Mouse (Mus musculus): ENCODE results near the gene Ccdc8.

Ccdc8 gene

DNA sequence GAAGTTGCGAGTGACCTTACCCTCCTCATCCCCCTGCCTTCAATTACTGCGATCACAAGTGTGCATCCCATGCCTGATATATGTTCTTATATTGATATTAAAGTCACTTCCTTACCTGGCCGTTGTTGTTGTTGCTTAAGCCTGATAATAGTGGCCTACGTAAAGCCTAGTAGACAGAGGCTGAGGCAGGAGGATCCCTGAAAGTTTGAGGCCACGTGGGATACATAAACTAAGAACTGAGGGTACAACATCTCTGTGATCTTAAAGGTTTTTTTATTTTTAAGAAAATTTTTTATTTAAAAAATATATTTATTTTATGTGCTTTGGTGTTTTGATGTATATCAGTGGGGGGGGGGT is at the start of gene Ccdc8:
Gene Ccdc8, plus strand, starts transcription at position 258 of the 357 bp plus-strand sequence.
- no peak for DNase-seq

DNA sequence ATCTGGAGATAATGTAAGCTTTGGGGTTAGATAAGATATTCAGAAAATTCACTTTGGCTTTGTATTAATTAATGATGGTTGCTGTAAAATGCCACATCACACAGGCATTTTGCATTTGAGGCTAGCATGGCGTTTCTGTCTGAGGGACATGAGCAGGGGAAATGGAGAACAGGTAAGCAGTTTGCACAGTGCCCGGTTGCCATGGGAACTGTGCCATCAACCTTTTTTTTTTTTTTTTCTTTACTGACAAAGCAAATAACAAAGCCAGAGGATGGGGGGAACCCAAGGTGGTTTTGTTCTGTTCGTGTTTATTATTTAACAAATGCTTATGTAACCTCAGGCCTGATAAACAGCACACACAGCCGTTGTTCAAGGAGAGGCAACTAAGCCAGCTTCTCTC is 49.6 kb upstream of the Ccdc8 start:
- peak in 1 of 2 experiments; percentile 31 for DNase-seq

DNA sequence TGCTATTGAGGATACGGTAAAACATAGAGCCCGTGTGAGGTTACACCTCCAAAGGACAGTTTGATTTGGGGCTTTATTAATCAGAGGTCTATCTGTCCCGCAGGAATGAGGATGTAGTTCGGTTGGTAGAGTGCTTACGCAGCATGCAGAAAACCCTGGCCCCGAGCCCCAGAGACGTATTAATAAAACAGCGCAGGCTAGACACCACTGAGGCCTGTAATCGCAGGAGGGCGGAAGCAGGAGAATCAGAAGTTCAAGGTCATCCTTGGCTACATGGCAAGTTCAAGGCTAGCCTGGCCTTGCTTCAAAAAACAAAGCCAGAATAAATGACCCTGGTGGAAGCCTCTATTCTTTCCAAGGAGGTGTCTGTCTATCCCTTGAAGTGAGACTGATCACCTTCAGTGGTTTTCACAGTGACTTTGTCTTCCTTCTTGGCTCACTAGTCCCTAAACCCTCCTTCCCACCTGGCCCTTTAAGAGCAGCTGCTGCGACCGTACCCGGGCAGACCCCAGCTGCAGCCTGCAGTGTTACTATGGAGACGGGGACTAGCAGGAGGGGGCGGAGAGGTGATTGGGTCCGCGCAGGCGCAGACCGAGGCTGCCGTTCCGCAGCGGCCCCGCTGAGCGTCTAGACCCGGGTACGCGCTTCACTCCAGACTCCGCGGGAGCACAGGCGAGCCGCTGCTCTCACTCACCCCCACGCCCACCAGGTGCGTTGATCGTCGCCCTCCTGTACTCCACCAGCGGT is 48.3 kb upstream of the Ccdc8 start, which contains the start of gene Pnmal2:
Gene Pnmal2, plus strand, starts transcription at position 622 of the 747 bp plus-strand sequence.
- DNase-seq, result peak; percentile 96 to 97

DNA sequence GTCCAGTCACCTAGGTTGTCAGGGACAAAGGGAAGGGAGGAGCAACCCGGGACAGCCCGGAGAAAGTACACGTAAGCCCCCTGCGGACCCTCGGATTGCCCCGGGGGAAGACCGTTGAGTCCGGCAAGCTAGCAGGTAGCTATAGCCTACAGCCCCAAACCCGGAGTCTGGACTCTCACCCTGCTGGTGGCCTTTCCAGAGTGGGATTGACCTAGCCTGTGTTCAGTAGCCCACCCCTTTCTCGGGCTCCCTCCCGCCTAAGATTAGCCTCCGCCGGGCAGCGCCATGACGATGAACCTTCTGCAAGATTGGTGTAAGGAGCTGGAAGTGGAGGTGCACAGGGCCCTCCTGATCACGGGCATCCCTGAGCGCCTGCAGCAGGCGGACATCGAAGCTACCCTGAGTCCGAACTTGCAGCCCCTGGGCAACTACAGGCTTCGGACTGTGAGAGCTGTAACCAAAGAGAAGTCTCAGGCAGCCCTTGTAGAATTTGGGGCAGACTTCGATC is 47.6 kb upstream of the Ccdc8 start:
- DNase-seq, result no peak

DNA sequence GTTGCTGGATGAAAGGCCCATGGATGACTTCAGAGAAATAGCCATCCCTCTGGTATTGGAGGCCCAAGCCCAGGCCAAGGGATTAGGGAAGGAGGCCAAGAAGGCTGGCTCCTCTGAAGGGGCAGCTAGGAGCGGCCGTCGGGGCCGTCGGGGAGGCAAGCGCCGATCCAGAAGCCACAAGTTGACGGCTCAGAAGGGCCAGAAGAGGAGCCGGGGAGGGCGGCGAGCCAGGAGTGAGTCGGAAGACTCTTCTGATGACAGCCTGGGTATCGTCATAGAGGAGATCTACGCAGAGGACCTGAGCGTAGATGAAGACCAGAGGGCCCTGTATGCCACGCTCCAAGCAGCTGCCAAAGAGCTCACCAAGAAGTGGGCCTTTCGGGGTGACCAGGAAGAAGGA is 47.1 kb upstream of the Ccdc8 start:
- DNase-seq, result peak; percentile 80 to 83

DNA sequence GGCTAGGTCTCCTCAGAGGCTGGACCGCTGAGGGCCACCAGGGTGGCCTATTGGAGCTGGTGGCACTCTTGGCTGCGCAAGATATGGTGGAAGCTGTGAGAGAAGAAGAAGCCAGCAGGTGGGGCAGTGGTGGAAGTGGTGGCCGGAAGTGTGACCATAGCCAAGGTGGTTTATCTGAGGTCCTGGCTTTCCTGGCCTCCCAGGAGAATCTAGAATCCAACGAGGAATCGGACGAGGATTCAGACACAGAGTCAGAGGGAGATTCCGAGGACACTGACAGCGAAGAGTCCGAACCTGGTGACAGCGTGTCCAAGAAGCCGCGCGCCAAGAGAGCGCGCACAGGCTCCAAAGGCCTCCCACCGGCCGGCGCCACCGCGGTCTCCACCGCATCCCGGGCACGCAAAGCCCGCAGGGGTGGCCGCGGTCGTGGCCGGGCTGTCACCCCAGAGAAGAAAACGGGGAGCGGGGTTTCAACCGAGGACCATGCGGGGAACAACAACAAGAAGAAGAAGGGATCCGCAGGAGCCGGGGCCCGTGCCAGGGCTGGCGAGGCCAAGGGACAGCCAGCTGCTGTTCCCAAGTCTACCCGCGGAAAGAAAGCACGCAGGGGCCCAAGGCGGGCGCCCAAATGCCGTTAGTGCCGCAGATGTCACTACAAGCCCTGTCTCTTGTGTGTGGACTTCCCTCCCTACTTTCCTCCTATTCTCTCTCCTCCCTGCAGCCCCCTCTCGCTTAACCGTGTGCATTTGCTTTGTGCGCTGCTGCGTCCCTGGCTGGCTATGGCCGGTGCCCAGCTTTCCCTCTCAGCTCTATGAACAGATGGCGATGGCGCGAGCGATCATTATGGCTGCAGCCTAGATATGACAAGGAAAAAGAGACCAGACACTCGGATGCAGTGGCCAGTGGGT is 45.8 kb upstream of the Ccdc8 start:
- peak; percentile 88 to 89 for DNase-seq

DNA sequence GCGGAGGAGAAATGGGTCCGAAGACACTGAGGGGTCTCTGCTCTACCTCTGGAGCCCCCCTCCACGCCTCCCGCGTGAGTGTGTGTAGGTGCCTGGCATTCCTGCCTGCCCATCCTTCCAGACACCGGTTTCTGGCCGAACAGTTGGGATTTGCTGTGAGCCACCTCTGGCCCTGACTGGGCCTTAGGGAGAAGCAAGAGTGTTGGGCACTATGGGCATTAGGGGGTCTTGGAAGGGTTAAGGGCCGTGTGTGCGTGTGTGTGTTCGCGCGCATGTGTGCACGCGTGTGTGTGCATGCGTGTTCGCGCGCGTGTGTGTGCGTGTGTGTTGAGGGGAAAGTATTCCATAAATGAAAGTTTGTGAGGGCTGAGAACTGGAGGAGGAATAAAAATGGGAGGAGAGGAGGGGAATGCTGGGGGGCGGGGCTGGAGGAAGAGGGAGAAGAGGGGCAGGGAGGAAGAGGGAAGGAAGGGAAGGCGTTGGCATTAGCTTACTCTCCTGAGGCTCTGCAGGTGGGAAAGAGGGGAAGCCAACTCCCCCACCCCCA is 45.1 kb upstream of the Ccdc8 start:
- DNase-seq, result peak; percentile 75 to 80

DNA sequence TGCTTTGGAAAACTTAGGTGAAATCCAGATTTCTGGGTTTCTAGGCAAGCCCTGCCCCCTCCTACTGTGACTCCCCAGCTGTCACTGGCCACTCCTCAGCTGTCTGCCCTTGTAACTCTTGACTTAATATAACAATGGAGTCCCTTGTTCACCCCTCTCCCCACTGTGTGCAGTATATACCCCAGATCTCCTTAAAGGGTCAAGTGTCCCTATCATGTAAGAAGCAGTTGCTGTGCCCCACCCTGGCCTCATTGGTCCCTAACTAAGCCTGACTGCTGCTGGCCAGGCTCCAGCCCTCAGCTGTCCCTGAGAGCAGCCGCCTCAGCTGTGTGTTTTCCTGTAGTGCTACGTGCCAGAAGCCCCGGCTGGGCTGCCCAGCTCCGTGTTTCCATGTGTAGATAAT is 44.5 kb upstream of the Ccdc8 start:
- peak; percentile 83 to 86 for DNase-seq

DNA sequence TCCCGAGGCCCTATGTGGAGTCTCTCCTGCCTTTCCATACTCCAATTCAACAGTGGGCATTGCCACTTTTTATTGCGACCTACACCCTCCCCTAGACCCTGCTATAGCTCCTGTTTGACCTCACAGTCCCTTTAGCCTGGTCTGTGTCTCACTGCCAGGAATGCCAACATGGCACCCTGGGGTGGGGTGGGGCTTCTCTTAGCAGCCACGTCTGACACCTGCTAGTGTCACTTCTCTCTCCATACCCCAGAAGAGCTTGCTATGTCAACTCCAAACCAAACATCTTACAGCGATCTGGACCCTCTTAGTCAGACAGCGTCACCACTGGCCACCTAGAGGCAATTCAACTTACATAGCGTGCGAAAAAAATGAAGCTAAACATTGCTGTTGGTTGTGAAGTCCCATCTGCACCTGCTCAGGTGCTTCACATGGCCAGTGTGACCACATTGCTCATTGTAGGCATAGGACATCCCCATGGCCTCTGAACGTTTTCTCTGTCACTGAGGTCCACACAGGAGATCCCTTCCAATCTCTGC is 43.5 kb upstream of the Ccdc8 start:
- DNase-seq, result peak; percentile 53 to 57

DNA sequence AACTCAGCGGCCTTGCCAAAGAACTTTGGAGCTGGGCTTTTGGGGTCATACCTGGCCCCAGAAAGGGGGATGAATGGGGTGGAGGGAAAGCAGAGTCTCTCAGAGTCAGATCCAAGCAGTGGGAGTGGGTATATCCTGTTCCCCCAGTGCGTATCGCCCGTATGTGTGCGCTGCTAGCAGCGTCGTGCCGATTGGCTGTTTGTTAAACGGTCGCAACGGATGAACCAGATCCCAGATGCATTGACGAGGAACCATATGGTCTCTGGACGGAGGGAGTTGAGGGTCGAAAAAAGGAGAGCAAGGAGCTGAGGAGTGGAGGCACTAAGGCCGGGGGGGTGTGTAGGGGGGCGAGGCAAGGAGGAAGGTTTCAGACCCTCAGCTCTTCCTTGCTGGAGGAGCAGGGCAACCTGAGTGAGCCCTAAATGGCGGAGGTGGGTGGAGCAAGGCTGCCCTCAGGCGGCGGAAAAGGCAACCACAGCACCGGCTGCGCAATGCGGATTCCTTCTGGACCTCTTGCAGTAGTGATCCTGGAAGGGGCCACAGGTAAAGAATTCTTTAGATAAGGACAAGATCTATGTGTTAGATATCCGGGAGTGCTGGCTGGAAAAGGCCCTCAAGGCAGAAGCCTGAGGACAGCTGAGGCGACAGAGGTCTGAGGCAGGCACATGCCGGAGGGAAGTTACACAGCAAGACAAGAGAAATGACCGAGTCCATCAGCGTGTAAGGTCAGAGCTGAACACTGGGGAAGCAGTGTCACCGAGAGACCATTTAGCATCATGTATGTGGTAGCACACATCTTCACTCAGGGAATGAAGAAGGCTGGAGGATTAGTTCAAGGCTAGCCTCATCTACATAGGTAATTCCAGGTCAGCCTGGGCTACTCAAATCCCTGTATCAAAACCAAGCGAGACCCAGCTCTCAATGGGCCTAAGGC is 42.3 kb upstream of the Ccdc8 start:
- peak; percentile 93 to 94 for DNase-seq

DNA sequence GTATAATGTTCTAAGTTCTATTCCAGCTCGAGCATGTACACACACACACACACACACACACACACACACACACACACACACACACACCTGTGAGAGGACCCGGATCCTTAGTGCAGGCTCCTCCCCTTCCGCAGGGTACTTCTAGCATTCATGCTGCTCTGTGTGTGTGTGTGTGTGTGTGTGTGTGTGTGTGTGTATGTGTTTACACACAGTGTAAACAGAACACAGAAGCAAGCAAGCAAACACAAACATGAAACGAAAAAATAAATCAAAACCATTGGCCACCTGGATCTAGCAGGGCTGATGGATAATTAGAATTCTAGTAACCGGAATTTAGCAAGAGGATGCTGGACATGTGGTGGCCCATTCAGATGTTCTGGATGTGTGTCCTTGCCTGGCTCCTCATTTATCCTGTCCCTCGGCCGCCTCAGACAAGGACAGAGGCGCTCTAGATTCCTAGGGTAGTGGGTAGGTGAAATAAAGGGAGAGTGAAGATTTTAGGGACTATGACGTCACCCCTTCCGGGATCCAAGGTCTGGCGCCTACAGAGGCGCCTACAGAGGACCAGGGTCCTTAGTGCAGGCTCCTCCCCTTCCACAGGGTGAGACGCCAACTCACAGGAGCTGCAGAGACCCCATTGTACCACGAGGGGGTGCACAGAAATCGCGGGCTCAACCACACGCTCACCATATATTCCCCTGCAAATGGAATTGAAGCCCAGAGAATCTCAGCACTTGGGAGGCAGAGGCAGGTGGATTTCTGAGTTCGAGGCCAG is 41.5 kb upstream of the Ccdc8 start:
- DNase-seq, result peak; percentile 89 to 92

DNA sequence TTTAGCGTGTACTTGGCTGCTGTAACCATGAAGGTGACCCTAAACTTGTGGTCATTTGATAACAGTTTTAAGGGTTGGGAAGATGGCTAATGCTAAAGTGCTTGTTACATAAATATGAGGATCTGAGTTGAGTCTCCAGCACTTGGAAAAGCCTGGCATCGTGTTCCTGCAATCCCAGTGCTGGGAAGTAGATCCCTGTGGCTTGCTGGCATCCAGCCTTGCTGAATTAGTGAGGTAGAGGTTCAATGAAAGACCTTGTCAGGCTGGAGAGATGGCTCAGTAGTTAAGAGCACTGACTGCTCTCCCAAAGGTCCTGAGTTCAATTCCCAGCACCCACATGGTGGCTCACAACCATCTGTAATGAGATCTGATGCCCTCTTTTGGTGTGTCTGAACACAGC is 38.7 kb upstream of the Ccdc8 start:
- peak; percentile 55 to 59 for DNase-seq

DNA sequence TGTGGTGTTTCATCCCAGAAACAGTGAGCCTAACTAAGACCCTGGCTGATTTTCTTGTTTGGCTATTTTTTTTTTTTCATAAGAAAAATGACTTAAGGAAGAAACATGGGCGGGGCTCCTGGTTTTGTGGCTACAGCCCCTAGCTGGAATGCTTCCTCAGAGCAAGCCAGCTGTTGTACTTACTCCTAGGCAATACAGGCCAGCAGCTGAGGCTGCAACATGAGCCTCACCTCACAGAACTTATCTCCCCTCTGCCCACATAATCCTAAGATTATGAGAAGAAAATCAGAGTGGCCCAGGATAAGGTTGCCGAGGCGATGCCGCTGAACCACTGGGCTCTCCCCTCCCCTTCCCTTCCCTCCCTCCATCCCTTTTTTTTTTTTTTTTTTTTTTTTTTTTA is 36.8 kb upstream of the Ccdc8 start:
- no peak for DNase-seq

DNA sequence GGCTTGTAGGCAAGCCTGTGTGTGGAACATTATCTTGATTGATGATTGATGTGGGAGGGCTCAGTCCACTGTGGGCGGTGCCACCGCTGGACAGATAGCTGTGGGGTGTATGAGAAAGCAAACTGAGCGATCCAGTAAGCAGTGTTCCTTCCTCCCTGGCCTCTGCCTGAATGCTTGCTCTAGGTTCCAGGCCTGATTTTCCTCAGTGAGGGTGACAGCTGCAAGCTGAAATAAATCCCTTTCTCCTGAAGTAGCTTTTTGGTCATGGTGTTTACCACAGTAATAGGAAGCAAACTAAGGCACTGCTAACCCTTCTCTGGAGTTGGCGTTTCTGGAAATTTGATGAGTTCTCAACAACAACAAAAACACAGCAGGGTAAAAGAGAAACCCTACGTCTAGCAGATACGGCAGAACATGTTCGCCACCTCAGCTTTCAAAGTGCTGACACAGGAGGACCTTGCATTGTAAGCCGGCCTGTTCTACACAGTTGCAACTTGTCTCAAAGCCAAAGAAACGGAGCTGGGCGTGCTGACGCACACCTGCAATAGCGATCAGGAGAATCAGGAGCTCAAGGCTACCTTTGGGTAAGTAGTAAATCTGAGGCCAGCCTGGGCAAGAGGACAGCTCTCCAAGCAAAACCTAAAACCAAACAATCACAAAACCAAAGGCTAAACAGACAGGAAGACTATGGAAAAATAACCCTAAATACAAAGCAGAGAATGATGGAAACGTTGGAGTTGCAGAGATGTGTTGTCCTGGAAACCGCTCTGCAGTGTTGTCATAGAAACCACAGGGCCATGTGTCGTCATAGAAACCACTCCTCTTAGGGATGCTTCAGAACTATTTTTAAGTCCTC is 35.9 kb upstream of the Ccdc8 start:
- peak; percentile 45 to 56 for DNase-seq

DNA sequence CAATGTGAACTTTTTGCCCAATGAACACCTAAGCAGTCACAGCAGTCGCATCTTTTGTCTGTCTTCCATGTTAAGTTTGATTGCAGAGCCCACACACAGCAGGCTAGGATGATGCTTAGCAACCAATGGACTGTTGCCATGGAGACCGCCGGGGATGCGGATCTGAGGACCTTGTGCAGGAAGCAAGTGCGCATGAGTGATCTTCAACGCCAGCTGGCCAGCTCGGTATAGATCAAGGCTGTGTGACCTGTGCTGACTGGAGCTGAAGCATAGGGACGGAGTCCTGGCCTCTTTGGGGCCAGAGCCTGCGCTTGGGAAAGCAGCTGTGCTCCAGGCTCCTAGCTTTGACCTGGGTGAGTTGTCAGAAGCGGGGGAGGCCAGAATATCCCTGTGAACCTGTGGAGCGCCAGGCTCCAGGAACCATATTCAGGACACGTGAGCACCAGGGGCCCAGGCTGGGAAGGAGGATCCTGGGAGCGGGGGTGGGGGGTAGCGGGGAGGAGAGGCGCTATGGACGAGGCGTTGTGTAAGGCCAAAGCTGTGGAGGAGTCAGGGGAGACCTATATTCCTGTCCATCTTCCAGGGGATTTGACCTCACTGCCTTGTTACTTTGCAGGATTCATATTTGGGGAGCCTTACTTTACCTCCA is 32.8 kb upstream of the Ccdc8 start, which contains the start of gene Pnmal1:
Gene Pnmal1, plus strand, starts transcription at position 141 of the 649 bp plus-strand sequence.
- DNase-seq, result peak; percentile 98

DNA sequence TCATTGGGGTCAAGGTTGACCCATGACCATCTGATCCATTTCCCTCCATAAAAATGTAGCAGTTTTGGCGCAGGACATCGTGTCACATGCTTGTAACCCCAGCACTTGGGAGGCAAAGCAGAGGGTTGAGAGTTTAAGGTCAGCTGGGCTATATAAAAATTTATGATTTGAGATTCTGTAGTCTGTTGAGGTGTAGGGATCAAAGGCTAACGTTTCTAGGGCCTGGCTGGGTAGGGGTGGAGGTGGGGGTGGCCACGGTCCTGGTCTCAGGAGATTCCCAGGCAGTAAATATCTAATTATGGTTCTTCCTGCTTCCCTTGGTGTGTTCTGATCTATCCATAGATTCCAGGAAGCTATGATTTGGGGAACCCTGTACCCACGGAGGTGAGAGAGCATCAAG is 30.8 kb upstream of the Ccdc8 start:
- DNase-seq, result no peak

DNA sequence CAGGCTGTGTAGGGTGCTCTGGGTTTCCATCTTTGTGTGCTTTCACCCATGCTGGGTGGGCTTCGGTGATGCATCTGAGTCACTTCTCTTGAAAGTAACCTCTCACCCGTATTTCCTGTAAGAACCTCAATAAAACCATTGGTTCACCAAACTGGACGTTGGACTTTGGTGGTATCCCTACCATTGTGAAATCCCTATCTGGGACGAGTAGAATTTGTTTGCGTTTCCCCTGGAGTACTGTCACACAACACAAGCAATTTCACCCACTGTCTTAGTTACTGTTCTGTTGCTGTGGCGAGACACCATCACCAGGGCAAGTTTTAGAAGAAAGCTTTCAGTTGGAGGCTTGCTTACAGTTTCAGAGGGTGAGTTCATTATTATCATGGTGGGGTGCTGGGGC is 24.1 kb upstream of the Ccdc8 start:
- DNase-seq, result no peak

DNA sequence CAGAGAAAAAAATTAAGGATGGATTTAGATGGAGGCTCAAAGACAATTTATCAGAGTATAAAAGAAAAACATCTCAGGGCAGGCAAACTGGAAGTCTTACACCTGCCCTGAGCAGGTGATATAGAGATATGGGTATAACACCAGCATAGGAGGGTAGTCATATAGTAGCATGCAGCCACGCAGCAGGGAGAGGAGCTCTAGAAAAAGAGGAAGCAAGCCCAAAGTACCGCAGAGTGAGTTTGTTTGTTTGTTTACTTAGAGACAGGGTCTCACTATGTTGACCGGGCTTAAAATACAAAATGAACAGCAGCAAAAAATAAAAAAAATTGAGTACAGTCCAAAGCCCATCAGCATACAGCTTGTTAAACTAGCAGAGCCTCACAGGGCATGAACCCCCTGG is 21.3 kb upstream of the Ccdc8 start:
- no peak for DNase-seq

DNA sequence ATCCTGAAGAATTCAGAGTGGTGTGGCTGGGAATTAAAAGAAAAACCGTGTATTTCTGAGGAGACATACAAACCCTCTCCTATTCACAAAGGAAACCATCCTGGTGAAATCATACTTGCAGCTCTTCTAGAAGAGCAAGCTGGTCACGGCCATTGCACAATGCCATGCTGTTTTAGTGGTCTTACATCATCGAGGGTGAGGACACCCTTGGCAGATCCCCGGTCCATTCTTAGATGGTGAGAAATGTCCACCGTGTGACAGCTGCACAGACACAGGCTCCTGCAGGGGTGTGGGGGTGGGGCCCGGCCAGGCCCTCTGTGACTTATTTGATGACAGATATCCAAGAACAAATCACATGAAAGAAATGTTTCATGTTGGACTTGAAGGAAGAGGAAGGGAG is 18.5 kb upstream of the Ccdc8 start:
- peak; percentile 62 to 71 for DNase-seq

DNA sequence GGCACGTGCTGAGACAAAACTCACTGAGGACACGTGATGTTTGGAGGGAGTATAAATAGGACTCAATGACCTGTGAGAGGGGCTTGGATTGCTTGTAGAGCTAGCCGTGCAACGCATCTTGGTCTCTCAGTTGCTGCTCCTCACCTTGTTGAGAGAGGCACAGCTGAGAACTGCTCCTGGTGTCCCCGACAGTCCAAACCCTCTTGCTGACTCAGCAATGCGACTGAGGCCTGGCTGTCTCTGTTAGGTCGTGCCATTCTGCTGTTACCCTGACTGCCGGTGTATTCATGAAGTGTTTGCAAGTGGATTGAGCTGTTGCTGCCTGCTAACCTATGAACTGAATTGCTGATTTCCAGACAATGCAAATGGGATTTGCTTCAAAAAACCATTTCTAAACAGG is 16.2 kb upstream of the Ccdc8 start:
- no peak for DNase-seq

Measured in cerebellum, postnatal 10 days (tissue).